Mouse (Mus musculus): ENCODE measurements around the gene Fam71e1. TPM values are rescaled to one million over a fixed set of nuclear protein-coding genes. Genes with fewer than 3 reads are reported as not detected.

Fam71e1 gene
- polyA plus RNA-seq, 1 experiment from 2014 or later, result 12.7 TPM

- Histone ChIP-seq H3K36me3 (peaks cover 36% of the 10 kb centered on the region), H3K27me3 (replicated peaks) (peaks cover 27% of the 10 kb centered on the region), H3K4me2 (no peak overlapping the region), H3K9me3 (replicated peaks) (no peaks in the 10 kb centered on the region), H3K9ac (no peak overlapping the region), H3K4me3 (no peak overlapping the region), H3K4me1 (replicated peaks) (peaks cover 12% of the 10 kb centered on the region; the same call in 1 of the 2 replicates), H3K27ac (ENCODE audit: poor library complexity, severe bottlenecking) (no peak overlapping the region)
- no peak for ATAC-seq (ENCODE audit: insufficient number of reproducible peaks, low FRiP score)
- WGBS, result 46% methylated on average over 5 of the region's 5 CpGs
Measured at GRCm38 (mm10) chr7:44531207-44531606, 34.8 kb downstream of the Fam71e1 start.

- H3K36me3 ChIP-seq, result peaks cover 46% of the 10 kb centered on the region
- WGBS, result 84% methylated on average over 4 of the region's 4 CpGs
- no peak within 1 kb of the TSS for H3K9ac ChIP-seq
- no peak within 1 kb of the TSS for H3K4me3 ChIP-seq
- H3K9me3 ChIP-seq (replicated peaks), result no peaks in the 10 kb centered on the region
- H3K4me2 ChIP-seq, result no peak within 1 kb of the TSS
- no peak within 1 kb of the TSS for H3K27ac ChIP-seq (ENCODE audit: poor library complexity, severe bottlenecking)
- H3K27me3 ChIP-seq (replicated peaks), result peaks cover 17% of the 10 kb centered on the region
- peaks cover 12% of the 10 kb centered on the region; the same call in 1 of the 2 replicates for H3K4me1 ChIP-seq (replicated peaks)
- no peak for ATAC-seq (ENCODE audit: insufficient number of reproducible peaks, low FRiP score)
Measured at GRCm38 (mm10) chr7:44531946-44532732, 35.8 kb downstream of the Fam71e1 start, which contains the start of gene Spib. Gene Spib (minus strand): TSS chr7:44532071.

DNA sequence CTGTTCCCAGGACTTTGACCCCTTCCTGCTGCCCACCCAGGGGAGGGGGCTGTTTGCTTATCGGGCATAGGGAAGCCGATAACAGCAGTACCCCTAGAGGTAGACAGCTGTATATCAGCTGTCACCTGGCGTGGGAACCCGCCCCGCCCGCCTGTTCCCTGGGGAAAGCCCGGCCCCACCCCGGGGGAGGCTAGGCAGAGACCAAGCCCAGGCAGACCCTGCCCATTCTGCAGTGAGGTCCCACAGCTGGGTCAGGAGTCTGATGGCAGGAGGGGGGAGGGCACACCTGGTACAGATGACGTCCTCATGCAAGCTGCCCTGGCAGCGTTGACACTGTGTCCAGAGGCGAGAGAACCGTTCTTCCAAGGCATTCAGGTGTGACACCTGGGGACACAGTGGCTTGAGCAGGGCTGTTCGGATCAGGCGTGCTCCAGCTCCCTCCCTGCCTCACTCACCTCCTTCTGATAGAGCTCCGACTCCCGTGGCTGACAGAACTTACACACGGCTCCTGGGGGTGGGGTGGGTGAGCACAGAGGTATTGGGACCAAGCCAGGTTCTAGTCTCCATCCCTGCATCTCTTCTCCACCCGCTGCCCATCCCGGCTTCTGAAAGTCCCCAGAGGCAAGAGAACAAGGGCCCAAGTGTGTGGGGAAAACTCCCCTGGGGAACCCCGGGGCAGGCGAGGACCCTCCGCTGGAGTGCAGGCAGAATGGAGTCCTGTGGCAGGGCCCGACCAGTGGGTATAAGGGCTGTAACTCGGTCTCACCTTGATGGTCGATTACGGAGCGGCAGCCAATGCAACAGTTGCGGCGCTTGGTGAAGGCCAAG lies 36.8 kb downstream of the Fam71e1 start:
- no peak overlapping the region for H3K9ac ChIP-seq
- H3K27me3 ChIP-seq (replicated peaks), result peaks cover 15% of the 10 kb centered on the region
- H3K4me1 ChIP-seq (replicated peaks), result 0 out of 2 replicates have a peak, but pooled peaks cover 7% of the 10 kb centered on the region
- ATAC-seq (ENCODE audit: insufficient number of reproducible peaks, low FRiP score), result no peak
- H3K4me2 ChIP-seq, result no peak overlapping the region
- H3K4me3 ChIP-seq, result no peak overlapping the region
- 84% methylated on average over 29 of the region's 29 CpGs for WGBS
- H3K27ac ChIP-seq (ENCODE audit: poor library complexity, severe bottlenecking), result no peak overlapping the region
- peaks cover 56% of the 10 kb centered on the region for H3K36me3 ChIP-seq
- H3K9me3 ChIP-seq (replicated peaks), result no peaks in the 10 kb centered on the region

- no peak for ATAC-seq (ENCODE audit: insufficient number of reproducible peaks, low FRiP score)
- Histone ChIP-seq H3K27ac (ENCODE audit: poor library complexity, severe bottlenecking) (no peak overlapping the region), H3K36me3 (peaks cover 61% of the 10 kb centered on the region), H3K27me3 (replicated peaks) (peaks cover 12% of the 10 kb centered on the region), H3K9me3 (replicated peaks) (no peaks in the 10 kb centered on the region), H3K4me3 (no peak overlapping the region), H3K4me1 (replicated peaks) (0 out of 2 replicates have a peak, but pooled peaks cover 5% of the 10 kb centered on the region), H3K4me2 (no peak overlapping the region), H3K9ac (no peak overlapping the region)
- 83% methylated on average over 12 of the region's 12 CpGs for WGBS
Measured at GRCm38 (mm10) chr7:44533746-44534045, 37.3 kb downstream of the Fam71e1 start.

DNA sequence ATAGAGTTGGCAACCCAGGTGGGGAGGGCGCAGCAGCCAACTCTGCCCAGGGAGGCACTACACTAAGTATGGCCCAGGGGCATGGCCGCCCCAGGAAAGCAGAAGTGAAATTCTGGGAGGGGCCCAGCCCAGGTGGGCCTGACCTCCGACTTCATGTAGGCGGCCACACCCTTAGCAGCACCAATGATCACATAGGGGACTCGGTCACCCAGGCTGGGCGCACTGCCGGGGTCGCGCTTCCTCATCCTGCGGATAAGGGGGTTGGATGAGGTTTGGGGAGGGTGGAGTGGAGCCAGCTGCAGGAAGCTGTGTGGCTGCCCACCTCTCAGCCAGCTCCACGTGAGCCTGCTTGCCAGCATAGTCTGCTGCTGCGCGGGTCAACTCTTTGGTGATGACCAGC lies 37.9 kb downstream of the Fam71e1 start:
- no peaks in the 10 kb centered on the region for H3K9me3 ChIP-seq (replicated peaks)
- peaks cover 67% of the 10 kb centered on the region for H3K36me3 ChIP-seq
- no peak overlapping the region for H3K4me2 ChIP-seq
- H3K27me3 ChIP-seq (replicated peaks), result peaks cover 6% of the 10 kb centered on the region
- H3K4me3 ChIP-seq, result no peak overlapping the region
- H3K9ac ChIP-seq, result no peak overlapping the region
- no peak for ATAC-seq (ENCODE audit: insufficient number of reproducible peaks, low FRiP score)
- WGBS, result 88% methylated on average over 13 of the region's 13 CpGs
- H3K4me1 ChIP-seq (replicated peaks), result 0 out of 2 replicates have a peak, but pooled peaks cover 5% of the 10 kb centered on the region
- no peak overlapping the region for H3K27ac ChIP-seq (ENCODE audit: poor library complexity, severe bottlenecking)

DNA sequence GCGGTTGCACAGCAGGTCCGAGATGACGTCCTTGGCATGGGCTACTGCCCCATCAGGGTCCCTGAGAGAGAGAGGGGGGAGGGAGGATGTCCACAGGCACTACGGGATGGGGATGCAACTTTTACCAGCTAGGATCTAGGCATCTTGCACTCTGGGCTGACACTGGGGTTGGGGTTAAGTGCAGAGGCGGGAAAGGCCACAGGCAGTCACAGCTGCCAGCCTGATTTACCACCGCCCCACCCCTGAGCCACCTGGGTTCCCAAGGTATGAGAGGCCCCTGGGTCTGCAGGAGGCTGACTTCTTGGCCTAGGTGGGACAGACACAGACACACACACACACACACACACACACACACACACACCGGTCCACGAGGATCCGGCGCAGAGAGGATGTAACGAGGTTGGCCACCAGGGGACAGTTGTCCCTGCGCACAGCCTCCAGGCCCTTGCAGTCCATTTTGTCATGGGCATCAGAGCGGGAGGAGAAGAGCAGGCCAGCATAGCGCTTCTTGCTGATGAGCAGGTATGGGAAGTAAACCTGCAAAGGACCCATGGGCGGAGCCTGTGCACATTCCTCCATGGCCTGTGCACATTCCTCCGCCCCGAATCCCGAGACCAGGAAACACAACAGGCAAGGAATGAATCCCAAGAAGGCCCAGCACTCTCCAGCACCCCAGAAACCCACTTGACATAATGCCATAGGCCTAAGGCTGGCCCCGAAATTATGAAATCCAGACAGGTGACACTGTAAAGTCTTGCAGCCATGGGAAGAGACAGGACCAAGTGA lies 38.5 kb downstream of the Fam71e1 start:
- Histone ChIP-seq H3K36me3 (peaks cover 73% of the 10 kb centered on the region), H3K4me2 (no peak overlapping the region), H3K4me3 (no peak overlapping the region), H3K4me1 (replicated peaks) (0 out of 2 replicates have a peak, but pooled peaks cover 5% of the 10 kb centered on the region), H3K27me3 (replicated peaks) (peaks cover under 1% of the 10 kb centered on the region), H3K27ac (ENCODE audit: poor library complexity, severe bottlenecking) (no peak overlapping the region), H3K9ac (no peak overlapping the region), H3K9me3 (replicated peaks) (no peaks in the 10 kb centered on the region)
- ATAC-seq (ENCODE audit: insufficient number of reproducible peaks, low FRiP score), result no peak
- WGBS, result 87% methylated on average over 19 of the region's 19 CpGs

DNA sequence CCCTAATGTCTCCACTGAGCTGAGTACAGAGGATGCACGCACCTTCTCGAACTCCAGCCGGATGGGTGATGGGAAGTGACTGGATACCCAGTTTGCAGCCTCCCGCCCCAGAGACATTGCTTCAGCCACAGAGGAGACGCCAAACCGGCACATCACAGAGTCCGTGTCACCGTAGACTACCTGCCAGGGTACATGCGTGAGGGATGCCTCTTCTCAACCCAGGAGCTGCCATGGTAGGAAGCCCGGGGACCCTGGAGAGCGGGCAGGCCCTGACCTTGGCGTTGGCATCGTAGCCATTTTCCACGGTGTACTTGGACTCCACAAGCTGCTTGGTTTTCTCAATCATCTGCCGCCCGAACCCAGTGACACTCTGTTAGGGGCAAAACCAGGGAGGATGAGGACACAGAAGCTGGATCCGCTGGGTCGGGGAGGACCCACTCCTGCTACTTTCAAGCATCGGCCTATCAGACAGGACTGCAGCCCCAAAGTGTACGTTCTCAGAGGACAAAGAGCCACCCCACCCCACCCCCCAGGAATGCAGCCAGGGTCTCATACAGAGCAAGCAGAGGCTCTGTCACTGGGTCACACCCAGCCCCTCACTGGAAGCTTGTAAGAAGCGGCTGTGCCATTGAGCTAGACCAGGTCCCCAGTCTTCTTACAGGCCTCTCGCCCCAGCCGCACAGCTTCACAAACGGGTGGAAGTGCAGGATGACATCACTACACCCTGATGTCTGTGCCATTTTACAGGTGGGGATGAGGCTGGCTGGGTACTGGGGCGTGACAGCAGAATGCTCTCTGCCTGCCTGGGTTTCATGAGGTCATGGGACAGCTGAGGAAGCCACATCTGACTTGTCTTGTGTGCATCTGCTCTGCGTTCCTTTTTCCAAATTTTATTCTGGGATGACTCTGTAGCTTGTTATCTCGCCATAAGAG lies 39.5 kb downstream of the Fam71e1 start:
- no peak overlapping the region for H3K4me3 ChIP-seq
- no peak overlapping the region for H3K27ac ChIP-seq (ENCODE audit: poor library complexity, severe bottlenecking)
- H3K4me2 ChIP-seq, result no peak overlapping the region
- ATAC-seq (ENCODE audit: insufficient number of reproducible peaks, low FRiP score), result no peak
- H3K4me1 ChIP-seq (replicated peaks), result 0 out of 2 replicates have a peak, but pooled peaks cover 5% of the 10 kb centered on the region
- H3K9me3 ChIP-seq (replicated peaks), result no peaks in the 10 kb centered on the region
- H3K36me3 ChIP-seq, result peaks cover 84% of the 10 kb centered on the region
- no peaks in the 10 kb centered on the region for H3K27me3 ChIP-seq (replicated peaks)
- WGBS, result 89% methylated on average over 27 of the region's 27 CpGs
- no peak overlapping the region for H3K9ac ChIP-seq

GRCm38 (mm10) chr7:44536590-44536968 lies 40.2 kb downstream of the Fam71e1 start:
- no peak overlapping the region for H3K4me2 ChIP-seq
- no peak for ATAC-seq (ENCODE audit: insufficient number of reproducible peaks, low FRiP score)
- 82% methylated on average over 6 of the region's 6 CpGs for WGBS
- no peak overlapping the region for H3K4me3 ChIP-seq
- no peak overlapping the region for H3K27ac ChIP-seq (ENCODE audit: poor library complexity, severe bottlenecking)
- H3K9ac ChIP-seq, result no peak overlapping the region
- H3K36me3 ChIP-seq, result peaks cover 90% of the 10 kb centered on the region
- no peaks in the 10 kb centered on the region for H3K9me3 ChIP-seq (replicated peaks)
- H3K27me3 ChIP-seq (replicated peaks), result no peaks in the 10 kb centered on the region
- H3K4me1 ChIP-seq (replicated peaks), result no peaks in the 10 kb centered on the region

- Histone ChIP-seq H3K4me3 (no peak overlapping the region), H3K27ac (ENCODE audit: poor library complexity, severe bottlenecking) (no peak overlapping the region), H3K27me3 (replicated peaks) (no peaks in the 10 kb centered on the region), H3K9me3 (replicated peaks) (no peaks in the 10 kb centered on the region), H3K36me3 (peaks cover 94% of the 10 kb centered on the region), H3K4me1 (replicated peaks) (no peaks in the 10 kb centered on the region), H3K9ac (no peak overlapping the region), H3K4me2 (no peak overlapping the region)
- no peak for ATAC-seq (ENCODE audit: insufficient number of reproducible peaks, low FRiP score)
- 77% methylated on average over 7 of the region's 7 CpGs for WGBS
Measured at GRCm38 (mm10) chr7:44537009-44537408, 40.6 kb downstream of the Fam71e1 start.

- no peaks in the 10 kb centered on the region for H3K27me3 ChIP-seq (replicated peaks)
- no peak overlapping the region for H3K4me3 ChIP-seq
- no peaks in the 10 kb centered on the region for H3K9me3 ChIP-seq (replicated peaks)
- no peak for ATAC-seq (ENCODE audit: insufficient number of reproducible peaks, low FRiP score)
- H3K9ac ChIP-seq, result no peak overlapping the region
- H3K36me3 ChIP-seq, result peaks cover 99% of the 10 kb centered on the region
- no peak overlapping the region for H3K27ac ChIP-seq (ENCODE audit: poor library complexity, severe bottlenecking)
- no peak overlapping the region for H3K4me2 ChIP-seq
- 90% methylated on average over 13 of the region's 13 CpGs for WGBS
- no peaks in the 10 kb centered on the region for H3K4me1 ChIP-seq (replicated peaks)
Measured at GRCm38 (mm10) chr7:44537496-44537895, 41.1 kb downstream of the Fam71e1 start.
